Mouse (Mus musculus) B cell, adult 67 days (primary cell): ENCODE measurements around the gene Tmem208. TPM values are rescaled to one million over a fixed set of nuclear protein-coding genes. Genes with fewer than 3 reads are reported as not detected.

Experiments
- total RNA-seq, 2 experiments: library from RNA; stranded (reverse); gene quantifications; 4 replicates each; pipeline ENCODE4 v1.2.4; 2023

Tmem208 gene
- total RNA-seq, result 10 to 100 TPM; 28.9 to 33.3 TPM

GRCm38 (mm10) chr8:105326141-105326672 is at the start of gene Tmem208, which contains the start of gene Lrrc29:
Gene Tmem208 (plus strand): TSS chr8:105326354.
Gene Lrrc29 (minus strand): TSS chr8:105326278.

GRCm38 (mm10) chr8:105289805-105290460 is 36.2 kb upstream of the Tmem208 start, which contains the start of gene 4931428F04Rik:
Gene 4931428F04Rik (minus strand): TSS chr8:105289864.

GRCm38 (mm10) chr8:105295895-105296573 is 30.1 kb upstream of the Tmem208 start, which contains the start of gene Exoc3l:
Gene Exoc3l (minus strand): TSS chr8:105296101.

GRCm38 (mm10) chr8:105297511-105298192 is 28.5 kb upstream of the Tmem208 start, which contains the start of gene E2f4:
Gene E2f4 (plus strand): TSS chr8:105297663.

GRCm38 (mm10) chr8:105305211-105306145 is 20.7 kb upstream of the Tmem208 start, which contains the start of gene Elmo3:
Gene Elmo3 (plus strand): TSS chr8:105305601.

GRCm38 (mm10) chr8:105347428-105348221 is 21.5 kb downstream of the Tmem208 start, which contains the start of gene Fhod1:
Gene Fhod1 (minus strand): TSS chr8:105347953.

GRCm38 (mm10) chr8:105348450-105349095 is 22.4 kb downstream of the Tmem208 start, which contains the start of gene Slc9a5:
Gene Slc9a5 (plus strand): TSS chr8:105348843.

GRCm38 (mm10) chr8:105373032-105373431 is 46.9 kb downstream of the Tmem208 start, which contains the start of gene Plekhg4:
Gene Plekhg4 (plus strand): TSS chr8:105373274.

Other genes starting within 250 kb of the Tmem208 start
- gene Ces3b, start 242.6 kb upstream of the Tmem208 start, total RNA-seq, result not detected
- not detected for gene Ces4a, start 194.6 kb upstream of the Tmem208 start, total RNA-seq
- gene Cbfb, start 155.7 kb upstream of the Tmem208 start, total RNA-seq, result 10 to 100 TPM; 96.5 to 98.2 TPM
- 10 to 100 TPM; 20.0 to 24.8 TPM for gene D230025D16Rik, start 101.2 kb upstream of the Tmem208 start, total RNA-seq
- 1 to 10 TPM; 1.1 to 1.7 TPM for gene B3gnt9, start 71.2 kb upstream of the Tmem208 start, total RNA-seq
- gene Tradd, start 61.7 kb upstream of the Tmem208 start, total RNA-seq, result 10 to 100 TPM; 25.4 to 28.9 TPM
- gene Fbxl8, start 61.7 kb upstream of the Tmem208 start, total RNA-seq, result 10 to 100 TPM in 1 of 2 experiments, 1 to 10 TPM in 1; 9.8 to 11.9 TPM
- gene Hsf4, start 56.6 kb upstream of the Tmem208 start, total RNA-seq, result under 1 TPM in 1 of 2 experiments, not detected in 1; 0.59 TPM
- not detected for gene Nol3, start 50.2 kb upstream of the Tmem208 start, total RNA-seq
- 1 to 10 TPM; 5.4 to 5.9 TPM for gene 4931428F04Rik, start 36.5 kb upstream of the Tmem208 start, total RNA-seq
- 1 to 10 TPM; 1.3 to 2.1 TPM for gene Exoc3l, start 30.3 kb upstream of the Tmem208 start, total RNA-seq
- gene E2f4, start 28.7 kb upstream of the Tmem208 start, total RNA-seq, result 10 to 100 TPM; 96.4 to 98.1 TPM
- gene Elmo3, start 20.8 kb upstream of the Tmem208 start, total RNA-seq, result 1 to 10 TPM; 3.6 to 5.5 TPM
- 10 to 100 TPM in 1 of 2 experiments, 1 to 10 TPM in 1; 5.4 to 13.3 TPM for gene Lrrc29, start 76 bp upstream of the Tmem208 start, total RNA-seq
- 10 to 100 TPM; 39.5 to 39.7 TPM for gene Fhod1, start 21.6 kb downstream of the Tmem208 start, total RNA-seq
- 1 to 10 TPM in 1 of 2 experiments, under 1 TPM in 1; 0.89 to 1.5 TPM for gene Slc9a5, start 22.5 kb downstream of the Tmem208 start, total RNA-seq
- not detected for gene Plekhg4, start 46.9 kb downstream of the Tmem208 start, total RNA-seq
- gene Kctd19, start 87.1 kb downstream of the Tmem208 start, total RNA-seq, result not detected
- not detected for gene Lrrc36, start 87.2 kb downstream of the Tmem208 start, total RNA-seq
- gene Tppp3, start 145.2 kb downstream of the Tmem208 start, total RNA-seq, result 1 to 10 TPM in 1 of 2 experiments, under 1 TPM in 1; 0.56 to 1.3 TPM
- gene Zdhhc1, start 170.5 kb downstream of the Tmem208 start, total RNA-seq, result 1 to 10 TPM; 4.0 to 5.3 TPM
- gene Hsd11b2, start 192.4 kb downstream of the Tmem208 start, total RNA-seq, result not detected
- 10 to 100 TPM; 82.3 to 98.5 TPM for gene Atp6v0d1, start 239.7 kb downstream of the Tmem208 start, total RNA-seq